Mouse (Mus musculus): ENCODE results near the gene Arrdc5. TPM values are rescaled to one million over a fixed set of nuclear protein-coding genes. Genes with fewer than 3 reads are reported as not detected.
A peak's percentile ranks its signal among the peaks of the same experiment; 100 is the strongest.

Gene Arrdc5
- polyA plus RNA-seq (2014; fragmentation: Nextera tagmentation; extraction: Ambion mirVana) = not detected in 2 replicates

- no peak for TF ChIP-seq CTCF (IDR thresholded peaks at IDR 0.05; ENCODE audit: low read depth)
- Histone ChIP-seq H3K4me1 (ENCODE audit: insufficient read depth) (peaks cover 11% of the 10 kb centered on the region; the same call in 1 of the 2 replicates), H3K36me3 (ENCODE audit: insufficient read depth) (peaks cover 3% of the 10 kb centered on the region; the same call in 1 of the 2 replicates), H3K9me3 (ENCODE audit: low read depth, low read length) (no peaks in the 10 kb centered on the region), H3K4me2 (no peak within 1 kb of the TSS), H3K27ac (ENCODE audit: low read depth) (no peak within 1 kb of the TSS), H3K27me3 (ENCODE audit: insufficient read depth, low read length) (no peaks in the 10 kb centered on the region), H3K9ac (no peak within 1 kb of the TSS), H3K4me3 (ENCODE audit: low read depth, low read length) (no peak within 1 kb of the TSS)
- 89% methylated on average over 9 of the region's 9 CpGs for WGBS
- DNase-seq = no peak
- ATAC-seq (ENCODE audit: insufficient read depth) = no peak
These were observed at the start of gene Arrdc5 for GRCm38 (mm10) chr17:56300186-56300585. Gene Arrdc5, minus strand, starts transcription at chr17:56300286.

- Histone ChIP-seq H3K4me1 (ENCODE audit: insufficient read depth) (no peaks in the 10 kb centered on the region), H3K36me3 (ENCODE audit: insufficient read depth) (peaks cover 19% of the 10 kb centered on the region), H3K27me3 (ENCODE audit: insufficient read depth, low read length) (no peaks in the 10 kb centered on the region), H3K9ac (no peak overlapping the region), H3K27ac (ENCODE audit: low read depth) (no peak overlapping the region), H3K9me3 (ENCODE audit: low read depth, low read length) (no peaks in the 10 kb centered on the region), H3K4me3 (ENCODE audit: low read depth, low read length) (no peak overlapping the region), H3K4me2 (no peak overlapping the region)
- no peak for TF ChIP-seq CTCF (IDR thresholded peaks at IDR 0.05; ENCODE audit: low read depth)
- ATAC-seq (ENCODE audit: insufficient read depth) (no peak), DNase-seq (no peak)
These were observed 48.5 kb upstream of the Arrdc5 start for GRCm38 (mm10) chr17:56348586-56348985.

GRCm38 (mm10) chr17:56348128-56348527 is 48.0 kb upstream of the Arrdc5 start:
- ATAC-seq (ENCODE audit: insufficient read depth) (no peak), DNase-seq (no peak)
- 69% methylated on average over 4 of the region's 4 CpGs for WGBS
- TF ChIP-seq CTCF (IDR thresholded peaks at IDR 0.05; ENCODE audit: low read depth) = no peak
- Histone ChIP-seq H3K9ac (no peak overlapping the region), H3K36me3 (ENCODE audit: insufficient read depth) (peaks cover 15% of the 10 kb centered on the region), H3K9me3 (ENCODE audit: low read depth, low read length) (no peaks in the 10 kb centered on the region), H3K27me3 (ENCODE audit: insufficient read depth, low read length) (no peaks in the 10 kb centered on the region), H3K27ac (ENCODE audit: low read depth) (no peak overlapping the region), H3K4me2 (no peak overlapping the region), H3K4me3 (ENCODE audit: low read depth, low read length) (no peak overlapping the region), H3K4me1 (ENCODE audit: insufficient read depth) (no peaks in the 10 kb centered on the region)

GRCm38 (mm10) chr17:56345364-56345763 is 45.3 kb upstream of the Arrdc5 start:
- Histone ChIP-seq H3K4me2 (no peak overlapping the region), H3K9ac (no peak overlapping the region), H3K4me1 (ENCODE audit: insufficient read depth) (no peaks in the 10 kb centered on the region), H3K27ac (ENCODE audit: low read depth) (no peak overlapping the region), H3K9me3 (ENCODE audit: low read depth, low read length) (no peaks in the 10 kb centered on the region), H3K36me3 (ENCODE audit: insufficient read depth) (no peaks in the 10 kb centered on the region), H3K4me3 (ENCODE audit: low read depth, low read length) (no peak overlapping the region), H3K27me3 (ENCODE audit: insufficient read depth, low read length) (no peaks in the 10 kb centered on the region)
- no peak for TF ChIP-seq CTCF (IDR thresholded peaks at IDR 0.05; ENCODE audit: low read depth)
- DNase-seq = no peak
- 67% methylated on average over 2 of the region's 2 CpGs for WGBS
- no peak for ATAC-seq (ENCODE audit: insufficient read depth)

DNA sequence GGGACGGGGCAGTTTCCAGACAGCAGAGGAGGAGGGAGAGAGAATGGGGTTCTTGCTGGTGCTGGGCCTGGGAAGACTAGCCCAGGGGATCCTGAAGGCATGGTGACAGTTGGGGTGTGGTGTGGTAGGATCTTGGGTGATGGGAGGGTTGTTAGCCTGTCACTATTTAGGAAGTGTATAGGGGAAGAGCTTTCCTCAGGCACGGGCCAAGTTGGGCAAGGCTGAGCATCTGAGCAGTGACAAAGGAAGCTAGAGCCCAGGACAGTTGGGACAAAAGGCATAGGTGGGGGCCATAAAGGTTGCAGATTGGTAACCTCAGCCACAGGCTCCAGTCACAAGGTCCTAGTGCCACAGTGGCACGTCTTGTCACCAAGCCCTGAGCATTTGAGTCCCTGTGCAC is 43.4 kb upstream of the Arrdc5 start:
- WGBS = 77% methylated on average over 3 of the region's 3 CpGs
- H3K36me3 ChIP-seq (ENCODE audit: insufficient read depth) = no peaks in the 10 kb centered on the region
- no peaks in the 10 kb centered on the region for H3K4me1 ChIP-seq (ENCODE audit: insufficient read depth)
- DNase-seq (no peak), ATAC-seq (ENCODE audit: insufficient read depth) (no peak)
- no peaks in the 10 kb centered on the region for H3K27me3 ChIP-seq (ENCODE audit: insufficient read depth, low read length)
- H3K4me3 ChIP-seq (ENCODE audit: low read depth, low read length) = no peak overlapping the region
- H3K9me3 ChIP-seq (ENCODE audit: low read depth, low read length) = no peaks in the 10 kb centered on the region
- no peak overlapping the region for H3K4me2 ChIP-seq
- H3K9ac ChIP-seq = no peak overlapping the region
- no peak for TF ChIP-seq CTCF (IDR thresholded peaks at IDR 0.05; ENCODE audit: low read depth)
- H3K27ac ChIP-seq (ENCODE audit: low read depth) = no peak overlapping the region

DNA sequence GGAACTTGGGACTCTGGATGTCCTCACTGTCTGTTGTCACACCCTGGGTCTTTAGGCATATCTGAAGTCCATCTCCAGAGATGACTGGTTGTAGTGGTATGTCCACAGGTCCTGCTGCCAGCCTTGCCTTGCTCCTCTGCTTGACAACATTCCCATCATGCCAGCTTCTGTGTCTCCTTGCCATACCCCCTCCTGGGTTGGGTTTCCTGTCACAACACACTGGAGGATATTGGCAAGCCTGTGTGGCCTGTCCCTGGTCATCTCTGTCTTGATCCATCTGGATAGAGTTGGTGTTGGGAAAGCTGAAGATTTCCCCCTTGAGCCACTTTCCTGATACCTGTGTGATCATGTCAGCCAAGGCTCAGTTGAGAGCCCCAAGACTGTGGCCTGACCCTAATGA is 40.6 kb upstream of the Arrdc5 start:
- Histone ChIP-seq H3K27ac (ENCODE audit: low read depth) (no peak overlapping the region), H3K36me3 (ENCODE audit: insufficient read depth) (no peaks in the 10 kb centered on the region), H3K4me1 (ENCODE audit: insufficient read depth) (no peaks in the 10 kb centered on the region), H3K4me3 (ENCODE audit: low read depth, low read length) (no peak overlapping the region), H3K9ac (no peak overlapping the region), H3K9me3 (ENCODE audit: low read depth, low read length) (no peaks in the 10 kb centered on the region), H3K4me2 (no peak overlapping the region), H3K27me3 (ENCODE audit: insufficient read depth, low read length) (no peaks in the 10 kb centered on the region)
- no peak for DNase-seq
- no peak for TF ChIP-seq CTCF (IDR thresholded peaks at IDR 0.05; ENCODE audit: low read depth)
- no peak for ATAC-seq (ENCODE audit: insufficient read depth)

- Histone ChIP-seq H3K27me3 (ENCODE audit: insufficient read depth, low read length) (no peaks in the 10 kb centered on the region), H3K4me2 (no peak overlapping the region), H3K9me3 (ENCODE audit: low read depth, low read length) (no peaks in the 10 kb centered on the region), H3K36me3 (ENCODE audit: insufficient read depth) (0 out of 2 replicates have a peak, but pooled peaks cover 3% of the 10 kb centered on the region), H3K4me3 (ENCODE audit: low read depth, low read length) (no peak overlapping the region), H3K9ac (no peak overlapping the region), H3K4me1 (ENCODE audit: insufficient read depth) (no peaks in the 10 kb centered on the region), H3K27ac (ENCODE audit: low read depth) (no peak overlapping the region)
- 60% methylated on average over 4 of the region's 4 CpGs for WGBS
- ATAC-seq (ENCODE audit: insufficient read depth) (no peak), DNase-seq (peak; percentile 34)
- TF ChIP-seq CTCF (IDR thresholded peaks at IDR 0.05; ENCODE audit: low read depth) = peak; percentile 58
These were observed 38.8 kb upstream of the Arrdc5 start for GRCm38 (mm10) chr17:56338909-56339308.

DNA sequence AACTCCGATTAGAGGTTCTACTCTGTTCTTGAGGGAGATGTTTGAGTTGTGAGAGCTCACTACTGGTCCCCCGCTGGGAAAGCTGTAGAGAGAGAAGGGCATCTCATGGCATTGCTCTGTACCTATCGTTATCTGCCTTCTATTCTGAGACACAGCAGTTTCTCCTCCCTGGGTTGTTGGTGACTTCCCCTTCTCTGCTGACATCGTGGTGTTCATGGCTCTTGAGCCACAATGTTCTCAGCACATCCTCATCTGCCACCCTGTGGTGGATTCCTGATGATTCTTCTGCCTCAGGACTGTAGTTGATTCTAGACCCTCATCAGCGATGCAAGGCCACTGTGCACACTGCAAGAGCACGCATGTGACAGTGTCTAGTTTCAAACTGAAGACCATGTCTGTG is 37.7 kb upstream of the Arrdc5 start:
- no peak for DNase-seq
- H3K9me3 ChIP-seq (ENCODE audit: low read depth, low read length) = no peaks in the 10 kb centered on the region
- H3K4me1 ChIP-seq (ENCODE audit: insufficient read depth) = no peaks in the 10 kb centered on the region
- 0 out of 2 replicates have a peak, but pooled peaks cover 3% of the 10 kb centered on the region for H3K36me3 ChIP-seq (ENCODE audit: insufficient read depth)
- H3K9ac ChIP-seq = no peak overlapping the region
- whole genome bisulfite sequencing = 84% methylated on average over 6 of the region's 6 CpGs
- H3K27ac ChIP-seq (ENCODE audit: low read depth) = no peak overlapping the region
- no peaks in the 10 kb centered on the region for H3K27me3 ChIP-seq (ENCODE audit: insufficient read depth, low read length)
- no peak overlapping the region for H3K4me2 ChIP-seq
- no peak overlapping the region for H3K4me3 ChIP-seq (ENCODE audit: low read depth, low read length)
- no peak for ATAC-seq (ENCODE audit: insufficient read depth)
- TF ChIP-seq CTCF (IDR thresholded peaks at IDR 0.05; ENCODE audit: low read depth) = no peak

All from lung, embryonic 14.5 days (tissue).